10 mouse cellular contexts compared by ENCODE assay signal in genomic region chr8:116114502-116114901, GRCm38 (mm10).
DNase-seq lines count a peak whose midpoint lies in the region; ATAC-seq lines count a peak whose summit lies in the region.
"Had no signal": no experiment of that assay in that cellular context is flagged by ENCODE, and none has a peak within 500 bp of the region (broad histone marks: within the 10 kb centered on the region; RNA-seq: fewer than 3 reads in every experiment).

No protein-coding gene starts in this region.

- DNase-seq in forebrain, embryonic 14.5 days (ENCODE audit: low spot score): peak; percentile 22
- peak; percentile 62 for DNase-seq in urinary bladder, postnatal 14 days (ENCODE audit: low spot score)
- DNase-seq in urinary bladder, adult 2 months (ENCODE audit: low spot score): no peak
- DNase-seq in heart, postnatal 4 days: peak; percentile 68
- peak; percentile 56 for DNase-seq in testis, postnatal 10 days (ENCODE audit: low spot score)
- no peak for DNase-seq in hindbrain, embryonic 14.5 days (ENCODE audit: low spot score)

- whole genome bisulfite sequencing in forebrain, embryonic 14.5 days: 84% methylated on average over 2 of the region's 2 CpGs
- WGBS in forebrain, embryonic 16.5 days: 82% methylated on average over 2 of the region's 2 CpGs
- WGBS in hindbrain, embryonic 14.5 days: 78% methylated on average over 2 of the region's 2 CpGs
- WGBS in hindbrain, embryonic 16.5 days: 74% methylated on average over 2 of the region's 2 CpGs

- H3K27me3 ChIP-seq in forebrain, embryonic 14.5 days (replicated peaks; ENCODE audit: control insufficient read depth, insufficient read depth, low read length): no peaks in the 10 kb centered on the region
- H3K27me3 ChIP-seq in forebrain, embryonic 16.5 days (replicated peaks; ENCODE audit: control insufficient read depth, insufficient read depth, low read length): no peaks in the 10 kb centered on the region
- peaks cover 5% of the 10 kb centered on the region; the same call in 1 of the 2 replicates for H3K27me3 ChIP-seq in hindbrain, embryonic 14.5 days (ENCODE audit: control insufficient read depth, insufficient read depth, low read length)
- H3K27me3 ChIP-seq in hindbrain, embryonic 16.5 days (replicated peaks; ENCODE audit: control insufficient read depth, insufficient read depth, low read length): no peaks in the 10 kb centered on the region

- ATAC-seq in forebrain, embryonic 14.5 days: no peak
- no peak for ATAC-seq in forebrain, embryonic 16.5 days
- no peak for ATAC-seq in hindbrain, embryonic 14.5 days (ENCODE audit: low FRiP score)
- no peak for ATAC-seq in hindbrain, embryonic 16.5 days

- no peaks in the 10 kb centered on the region for H3K36me3 ChIP-seq in forebrain, embryonic 14.5 days (ENCODE audit: control insufficient read depth, insufficient read depth, low read length)
- no peaks in the 10 kb centered on the region for H3K36me3 ChIP-seq in forebrain, embryonic 16.5 days (ENCODE audit: control insufficient read depth, insufficient read depth)
- no peaks in the 10 kb centered on the region for H3K36me3 ChIP-seq in hindbrain, embryonic 14.5 days (replicated peaks; ENCODE audit: control insufficient read depth, insufficient read depth)
- no peaks in the 10 kb centered on the region for H3K36me3 ChIP-seq in hindbrain, embryonic 16.5 days (ENCODE audit: control insufficient read depth, insufficient read depth, low read length)
- H3K36me3 ChIP-seq: midbrain, embryonic 12.5 days had no signal

- H3K27ac ChIP-seq in forebrain, embryonic 14.5 days (ENCODE audit: low read depth, low read length): no peak overlapping the region
- H3K27ac ChIP-seq in forebrain, embryonic 16.5 days (ENCODE audit: low read length): no peak overlapping the region
- H3K27ac ChIP-seq in hindbrain, embryonic 14.5 days: no peak overlapping the region
- no peak overlapping the region for H3K27ac ChIP-seq in hindbrain, embryonic 16.5 days (ENCODE audit: low read depth, low read length)
- H3K27ac ChIP-seq: left cerebral cortex, adult 2 months; midbrain, embryonic 12.5 days had no signal

- no peak overlapping the region for H3K9ac ChIP-seq in forebrain, embryonic 14.5 days (ENCODE audit: low read length)
- no peak overlapping the region for H3K9ac ChIP-seq in forebrain, embryonic 16.5 days (replicated peaks; ENCODE audit: low read depth, low read length)
- no peak overlapping the region for H3K9ac ChIP-seq in hindbrain, embryonic 14.5 days
- no peak overlapping the region for H3K9ac ChIP-seq in hindbrain, embryonic 16.5 days (ENCODE audit: low read depth, low read length)
- H3K9ac ChIP-seq: midbrain, embryonic 12.5 days had no signal

- H3K4me3 ChIP-seq in forebrain, embryonic 14.5 days (ENCODE audit: low read depth, low read length): no peak overlapping the region
- H3K4me3 ChIP-seq in forebrain, embryonic 16.5 days (replicated peaks; ENCODE audit: low read length): no peak overlapping the region
- H3K4me3 ChIP-seq in hindbrain, embryonic 14.5 days (replicated peaks; ENCODE audit: low read length): no peak overlapping the region
- H3K4me3 ChIP-seq in hindbrain, embryonic 16.5 days (ENCODE audit: low read length): no peak overlapping the region
- H3K4me3 ChIP-seq: left cerebral cortex, adult 2 months; midbrain, embryonic 12.5 days had no signal

- no peak overlapping the region for H3K4me2 ChIP-seq in forebrain, embryonic 14.5 days (ENCODE audit: low read length)
- no peak overlapping the region for H3K4me2 ChIP-seq in forebrain, embryonic 16.5 days (ENCODE audit: low read length)
- no peak overlapping the region for H3K4me2 ChIP-seq in hindbrain, embryonic 14.5 days (replicated peaks)
- H3K4me2 ChIP-seq in hindbrain, embryonic 16.5 days (ENCODE audit: low read length): no peak overlapping the region
- H3K4me2 ChIP-seq: midbrain, embryonic 12.5 days had no signal

- peaks cover 14% of the 10 kb centered on the region for H3K4me1 ChIP-seq in forebrain, embryonic 14.5 days (ENCODE audit: control insufficient read depth, insufficient read depth, low read length)
- peaks cover 10% of the 10 kb centered on the region for H3K4me1 ChIP-seq in forebrain, embryonic 16.5 days (replicated peaks; ENCODE audit: control insufficient read depth, insufficient read depth, low read length)
- peaks cover 7% of the 10 kb centered on the region; the same call in 1 of the 2 replicates for H3K4me1 ChIP-seq in hindbrain, embryonic 14.5 days (replicated peaks; ENCODE audit: control insufficient read depth, insufficient read depth, low read length)
- H3K4me1 ChIP-seq in hindbrain, embryonic 16.5 days (ENCODE audit: control insufficient read depth, insufficient read depth, low read depth, low read length): peaks cover 7% of the 10 kb centered on the region

- no peaks in the 10 kb centered on the region for H3K9me3 ChIP-seq in forebrain, embryonic 14.5 days (replicated peaks; ENCODE audit: control insufficient read depth, low read length)
- H3K9me3 ChIP-seq in forebrain, embryonic 16.5 days (ENCODE audit: control insufficient read depth, low read length): no peaks in the 10 kb centered on the region
- H3K9me3 ChIP-seq in hindbrain, embryonic 14.5 days (ENCODE audit: control insufficient read depth, low read length): no peaks in the 10 kb centered on the region
- H3K9me3 ChIP-seq in hindbrain, embryonic 16.5 days (ENCODE audit: control insufficient read depth, low read length): no peaks in the 10 kb centered on the region
- H3K9me3 ChIP-seq: midbrain, embryonic 12.5 days had no signal

Comparison
In these comparisons a context has a peak if more than half of its experiments do, and no peak if none do; other contexts are left out.
1. DNase-seq: peak in forebrain, embryonic 14.5 days (single experiment), urinary bladder, postnatal 14 days (single experiment), heart, postnatal 4 days (single experiment) and testis, postnatal 10 days (single experiment); none in urinary bladder, adult 2 months (single experiment) and hindbrain, embryonic 14.5 days (single experiment).